Mouse (Mus musculus): Measurements from ENCODE around the gene Prkar1a. TPM values are rescaled to one million over a fixed set of nuclear protein-coding genes. Genes with fewer than 3 reads are reported as not detected.

Gene Prkar1a
- polyA plus RNA-seq, 1 experiment from 2014 or later = 303 TPM

DNA sequence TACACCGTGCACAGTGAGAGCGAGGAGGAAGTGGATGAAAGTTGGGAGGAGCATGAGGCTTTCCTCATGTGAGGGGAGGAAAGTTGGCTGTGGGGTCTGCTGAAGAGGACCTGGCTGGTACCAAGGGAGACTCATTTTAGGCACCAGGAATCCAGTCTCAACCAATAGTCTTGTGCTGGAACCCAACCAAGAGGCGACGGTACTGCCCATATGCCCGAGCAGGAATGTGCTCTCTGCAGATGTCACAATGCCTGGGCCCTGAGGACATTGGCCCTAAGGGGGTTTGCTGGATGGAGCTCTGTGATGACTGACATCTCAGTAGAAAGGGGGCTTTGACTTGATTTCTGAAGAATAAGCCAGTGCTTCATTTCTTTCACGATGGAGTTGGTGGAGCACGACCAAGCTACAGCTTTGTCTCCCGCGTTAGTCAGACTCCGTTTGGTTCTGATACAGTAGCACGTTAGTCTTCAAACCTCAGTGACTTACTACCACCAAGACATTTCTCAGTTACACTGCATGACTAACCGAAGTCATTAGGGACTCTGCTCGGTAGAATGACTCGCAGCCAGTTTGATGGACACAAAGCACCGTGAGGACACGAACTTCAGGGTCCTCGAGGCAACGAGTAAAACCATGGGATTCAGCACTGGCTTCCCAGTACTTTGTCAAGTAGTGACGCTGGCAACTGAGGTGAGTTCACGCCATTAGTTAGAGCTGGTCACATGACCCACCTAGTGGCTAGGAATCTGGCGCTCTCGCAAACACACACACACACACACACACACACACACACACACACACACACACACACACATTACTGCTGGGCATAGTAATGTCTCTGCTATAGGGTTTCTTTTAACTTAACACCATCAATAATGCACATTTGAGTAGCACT, 55.4 kb downstream of the Prkar1a start:
- H3K27me3 ChIP-seq (ENCODE audit: control insufficient read depth, insufficient read depth, low read length) = no peaks in the 10 kb centered on the region
- H3K4me2 ChIP-seq (ENCODE audit: low read depth, low read length) = no peak overlapping the region
- no peak overlapping the region for H3K9ac ChIP-seq (ENCODE audit: low read length)
- WGBS = 91% methylated on average over 22 of the region's 22 CpGs
- no peaks in the 10 kb centered on the region for H3K36me3 ChIP-seq (ENCODE audit: control insufficient read depth, insufficient read depth, low read length)
- no peaks in the 10 kb centered on the region for H3K4me1 ChIP-seq (ENCODE audit: control insufficient read depth, insufficient read depth, low read length)
- no peaks in the 10 kb centered on the region for H3K9me3 ChIP-seq (replicated peaks; ENCODE audit: control insufficient read depth, low read length)
- no peak overlapping the region for H3K4me3 ChIP-seq (replicated peaks; ENCODE audit: low read length)
- H3K27ac ChIP-seq (ENCODE audit: low read length) = no peak overlapping the region
- ATAC-seq (ENCODE audit: insufficient read depth, low FRiP score) = no peak

DNA sequence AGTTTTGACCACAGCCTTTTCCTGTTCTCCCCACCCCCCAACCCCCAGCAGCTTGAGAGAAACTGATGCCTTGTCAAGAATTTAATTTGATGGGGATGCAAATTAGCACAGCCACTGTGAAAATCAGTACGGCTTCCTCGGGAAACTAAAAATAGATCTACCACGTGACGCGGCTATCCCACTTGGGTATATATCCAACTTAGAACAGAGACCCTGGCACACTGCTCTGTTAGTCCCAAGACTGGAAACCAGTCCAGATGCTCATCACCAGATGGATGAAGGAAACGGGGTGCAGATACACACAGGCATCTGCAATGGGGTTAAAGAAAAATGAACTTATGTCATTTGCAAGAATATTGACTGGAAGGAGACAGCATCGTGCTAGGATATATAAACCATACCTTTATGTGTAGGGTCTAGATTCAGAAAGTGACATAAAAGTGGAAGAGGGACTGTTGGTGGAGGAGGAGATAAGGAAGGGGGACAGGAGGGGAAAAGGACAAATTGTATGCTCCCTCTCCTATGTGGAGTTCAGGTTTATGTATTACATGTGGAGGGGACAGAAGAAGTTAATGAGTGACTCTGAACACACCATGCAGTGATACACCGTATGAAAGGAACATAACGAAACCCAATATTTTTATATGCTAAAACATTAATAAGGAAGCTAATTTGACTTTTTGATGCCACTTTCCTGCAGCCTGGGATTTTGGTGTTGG, 56.3 kb downstream of the Prkar1a start:
- Histone ChIP-seq H3K9me3 (replicated peaks; ENCODE audit: control insufficient read depth, low read length) (no peaks in the 10 kb centered on the region), H3K4me2 (ENCODE audit: low read depth, low read length) (0 out of 2 replicates have a peak overlapping the region, but pooled peaks have one; percentile 14), H3K4me3 (replicated peaks; ENCODE audit: low read length) (no peak overlapping the region), H3K36me3 (ENCODE audit: control insufficient read depth, insufficient read depth, low read length) (no peaks in the 10 kb centered on the region), H3K27me3 (ENCODE audit: control insufficient read depth, insufficient read depth, low read length) (no peaks in the 10 kb centered on the region), H3K9ac (ENCODE audit: low read length) (no peak overlapping the region), H3K27ac (ENCODE audit: low read length) (no peak overlapping the region), H3K4me1 (ENCODE audit: control insufficient read depth, insufficient read depth, low read length) (no peaks in the 10 kb centered on the region)
- ATAC-seq (ENCODE audit: insufficient read depth, low FRiP score) = peak; percentile 56; the same call in 1 of the 2 replicates
- WGBS = 72% methylated on average over 9 of the region's 9 CpGs

DNA sequence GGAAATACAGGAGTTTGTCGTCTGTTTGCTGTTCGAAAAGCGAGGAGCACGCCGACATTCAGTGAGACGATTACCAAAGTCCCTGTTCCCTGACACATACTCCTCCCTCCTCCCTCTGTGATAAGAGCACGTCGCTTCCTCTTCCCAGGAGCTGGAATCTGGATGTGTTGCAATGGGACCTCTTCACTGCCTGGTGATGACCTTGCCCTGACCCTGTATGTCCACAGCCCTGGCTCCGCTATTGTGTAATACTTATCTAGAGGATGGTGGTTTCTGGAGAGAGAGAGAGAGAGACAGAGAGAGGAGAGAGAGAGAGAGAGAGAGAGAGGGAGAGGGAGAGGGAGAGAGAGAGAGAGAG, 56.8 kb downstream of the Prkar1a start:
- Histone ChIP-seq H3K27me3 (ENCODE audit: control insufficient read depth, insufficient read depth, low read length) (no peaks in the 10 kb centered on the region), H3K4me3 (replicated peaks; ENCODE audit: low read length) (no peak overlapping the region), H3K9ac (ENCODE audit: low read length) (no peak overlapping the region), H3K36me3 (ENCODE audit: control insufficient read depth, insufficient read depth, low read length) (no peaks in the 10 kb centered on the region), H3K27ac (ENCODE audit: low read length) (no peak overlapping the region), H3K4me1 (ENCODE audit: control insufficient read depth, insufficient read depth, low read length) (no peaks in the 10 kb centered on the region), H3K4me2 (ENCODE audit: low read depth, low read length) (0 out of 2 replicates have a peak overlapping the region, but pooled peaks have one; percentile 14), H3K9me3 (replicated peaks; ENCODE audit: control insufficient read depth, low read length) (no peaks in the 10 kb centered on the region)
- ATAC-seq (ENCODE audit: insufficient read depth, low FRiP score) = peak; percentile 66; the same call in 1 of the 2 replicates
- 47% methylated on average over 9 of the region's 9 CpGs for WGBS

DNA sequence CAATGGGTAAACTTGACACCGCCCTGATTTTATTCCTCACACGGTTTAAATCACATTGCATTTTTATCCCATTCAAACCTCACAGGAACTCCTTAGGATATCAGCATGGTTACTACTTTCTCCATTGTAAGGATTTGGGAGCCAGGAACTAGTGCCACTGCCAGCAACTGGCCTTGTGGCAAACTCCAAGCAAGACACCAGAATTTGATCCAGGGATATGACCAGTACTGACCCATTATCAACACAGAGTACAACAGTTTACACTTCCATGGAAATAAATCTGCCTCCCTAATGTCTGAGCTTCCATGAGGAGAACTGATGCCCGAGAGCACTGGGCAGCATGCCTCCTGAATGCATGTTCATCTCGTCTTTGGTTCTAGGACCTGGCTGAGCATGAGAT, 57.4 kb downstream of the Prkar1a start:
- Histone ChIP-seq H3K4me3 (replicated peaks; ENCODE audit: low read length) (no peak overlapping the region), H3K27ac (ENCODE audit: low read length) (no peak overlapping the region), H3K9ac (ENCODE audit: low read length) (no peak overlapping the region), H3K9me3 (replicated peaks; ENCODE audit: control insufficient read depth, low read length) (no peaks in the 10 kb centered on the region), H3K27me3 (ENCODE audit: control insufficient read depth, insufficient read depth, low read length) (no peaks in the 10 kb centered on the region), H3K36me3 (ENCODE audit: control insufficient read depth, insufficient read depth, low read length) (no peaks in the 10 kb centered on the region), H3K4me2 (ENCODE audit: low read depth, low read length) (no peak overlapping the region), H3K4me1 (ENCODE audit: control insufficient read depth, insufficient read depth, low read length) (no peaks in the 10 kb centered on the region)
- WGBS = 56% methylated on average over 4 of the region's 4 CpGs
- ATAC-seq (ENCODE audit: insufficient read depth, low FRiP score) = no peak

DNA sequence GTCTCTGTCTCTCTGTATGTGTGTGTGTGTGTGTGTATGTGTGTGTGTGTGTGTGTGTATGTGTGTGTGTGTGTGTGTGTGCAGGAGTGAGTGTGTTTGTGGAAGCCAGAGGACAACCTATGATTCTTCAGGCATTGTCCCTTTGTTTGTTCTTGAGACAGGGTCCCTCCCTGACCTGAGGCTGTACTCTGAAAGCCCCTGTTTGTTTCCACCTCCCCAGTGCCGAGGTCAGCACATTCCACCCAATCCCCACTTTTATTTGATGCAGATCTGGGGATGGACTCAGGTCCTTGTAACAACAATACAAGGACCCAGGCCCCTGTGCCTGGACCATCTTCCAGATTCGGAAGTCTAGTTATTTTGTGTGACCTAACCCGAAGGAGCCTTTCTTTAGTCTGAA, 58.2 kb downstream of the Prkar1a start:
- no peak overlapping the region for H3K4me3 ChIP-seq (replicated peaks; ENCODE audit: low read length)
- WGBS = 69% methylated on average over 3 of the region's 3 CpGs
- no peak overlapping the region for H3K9ac ChIP-seq (ENCODE audit: low read length)
- H3K4me1 ChIP-seq (ENCODE audit: control insufficient read depth, insufficient read depth, low read length) = no peaks in the 10 kb centered on the region
- no peaks in the 10 kb centered on the region for H3K9me3 ChIP-seq (replicated peaks; ENCODE audit: control insufficient read depth, low read length)
- no peaks in the 10 kb centered on the region for H3K36me3 ChIP-seq (ENCODE audit: control insufficient read depth, insufficient read depth, low read length)
- no peak for ATAC-seq (ENCODE audit: insufficient read depth, low FRiP score)
- H3K27me3 ChIP-seq (ENCODE audit: control insufficient read depth, insufficient read depth, low read length) = no peaks in the 10 kb centered on the region
- no peak overlapping the region for H3K4me2 ChIP-seq (ENCODE audit: low read depth, low read length)
- no peak overlapping the region for H3K27ac ChIP-seq (ENCODE audit: low read length)

DNA sequence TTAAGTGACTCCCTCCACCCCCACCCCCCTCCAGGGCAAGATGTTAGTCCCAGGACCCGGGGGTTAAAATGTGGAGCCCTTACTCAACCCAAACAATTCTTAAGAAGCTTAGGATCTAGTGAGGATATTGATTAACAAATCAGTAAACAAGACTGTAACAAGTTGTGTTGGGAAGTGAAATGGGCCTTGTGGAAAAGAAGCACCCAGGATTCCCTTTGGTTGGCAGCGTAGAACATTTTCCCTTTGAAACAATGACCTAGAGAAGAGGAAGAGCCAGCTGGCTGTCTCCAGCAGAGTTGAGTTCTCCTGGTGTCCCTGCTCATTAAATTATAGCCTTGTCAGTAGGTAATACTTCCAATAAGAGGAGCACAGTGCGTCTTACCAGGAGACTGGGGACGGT, 59.6 kb downstream of the Prkar1a start:
- no peaks in the 10 kb centered on the region for H3K9me3 ChIP-seq (replicated peaks; ENCODE audit: control insufficient read depth, low read length)
- H3K9ac ChIP-seq (ENCODE audit: low read length) = no peak overlapping the region
- H3K4me2 ChIP-seq (ENCODE audit: low read depth, low read length) = no peak overlapping the region
- H3K4me3 ChIP-seq (replicated peaks; ENCODE audit: low read length) = no peak overlapping the region
- no peak for ATAC-seq (ENCODE audit: insufficient read depth, low FRiP score)
- WGBS = 87% methylated on average over 4 of the region's 4 CpGs
- H3K36me3 ChIP-seq (ENCODE audit: control insufficient read depth, insufficient read depth, low read length) = no peaks in the 10 kb centered on the region
- H3K27ac ChIP-seq (ENCODE audit: low read length) = no peak overlapping the region
- H3K27me3 ChIP-seq (ENCODE audit: control insufficient read depth, insufficient read depth, low read length) = no peaks in the 10 kb centered on the region
- H3K4me1 ChIP-seq (ENCODE audit: control insufficient read depth, insufficient read depth, low read length) = no peaks in the 10 kb centered on the region

DNA sequence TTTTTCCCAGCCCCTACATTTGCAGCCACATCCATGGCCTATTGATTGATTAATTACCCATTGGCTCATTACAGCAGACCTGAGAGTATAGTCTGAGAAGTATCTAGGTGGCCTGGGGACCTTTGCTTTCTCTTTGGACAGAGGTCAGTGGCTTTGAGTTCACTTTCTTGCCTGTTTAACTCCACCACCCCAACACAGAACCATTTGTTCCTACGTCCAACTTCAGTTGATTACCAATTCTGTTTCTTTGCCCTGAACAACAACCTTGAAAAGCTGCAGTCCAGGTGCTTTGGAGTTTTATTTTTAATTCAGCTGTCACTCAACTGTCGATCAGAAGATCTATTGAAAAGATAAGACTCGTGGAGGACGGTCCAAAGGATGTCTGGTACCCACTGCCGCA, 60.3 kb downstream of the Prkar1a start:
- no peak for ATAC-seq (ENCODE audit: insufficient read depth, low FRiP score)
- H3K27me3 ChIP-seq (ENCODE audit: control insufficient read depth, insufficient read depth, low read length) = no peaks in the 10 kb centered on the region
- no peak overlapping the region for H3K4me2 ChIP-seq (ENCODE audit: low read depth, low read length)
- H3K4me3 ChIP-seq (replicated peaks; ENCODE audit: low read length) = no peak overlapping the region
- H3K36me3 ChIP-seq (ENCODE audit: control insufficient read depth, insufficient read depth, low read length) = no peaks in the 10 kb centered on the region
- H3K27ac ChIP-seq (ENCODE audit: low read length) = no peak overlapping the region
- no peaks in the 10 kb centered on the region for H3K4me1 ChIP-seq (ENCODE audit: control insufficient read depth, insufficient read depth, low read length)
- no peak overlapping the region for H3K9ac ChIP-seq (ENCODE audit: low read length)
- no peaks in the 10 kb centered on the region for H3K9me3 ChIP-seq (replicated peaks; ENCODE audit: control insufficient read depth, low read length)
- 75% methylated on average over 5 of the region's 5 CpGs for WGBS

DNA sequence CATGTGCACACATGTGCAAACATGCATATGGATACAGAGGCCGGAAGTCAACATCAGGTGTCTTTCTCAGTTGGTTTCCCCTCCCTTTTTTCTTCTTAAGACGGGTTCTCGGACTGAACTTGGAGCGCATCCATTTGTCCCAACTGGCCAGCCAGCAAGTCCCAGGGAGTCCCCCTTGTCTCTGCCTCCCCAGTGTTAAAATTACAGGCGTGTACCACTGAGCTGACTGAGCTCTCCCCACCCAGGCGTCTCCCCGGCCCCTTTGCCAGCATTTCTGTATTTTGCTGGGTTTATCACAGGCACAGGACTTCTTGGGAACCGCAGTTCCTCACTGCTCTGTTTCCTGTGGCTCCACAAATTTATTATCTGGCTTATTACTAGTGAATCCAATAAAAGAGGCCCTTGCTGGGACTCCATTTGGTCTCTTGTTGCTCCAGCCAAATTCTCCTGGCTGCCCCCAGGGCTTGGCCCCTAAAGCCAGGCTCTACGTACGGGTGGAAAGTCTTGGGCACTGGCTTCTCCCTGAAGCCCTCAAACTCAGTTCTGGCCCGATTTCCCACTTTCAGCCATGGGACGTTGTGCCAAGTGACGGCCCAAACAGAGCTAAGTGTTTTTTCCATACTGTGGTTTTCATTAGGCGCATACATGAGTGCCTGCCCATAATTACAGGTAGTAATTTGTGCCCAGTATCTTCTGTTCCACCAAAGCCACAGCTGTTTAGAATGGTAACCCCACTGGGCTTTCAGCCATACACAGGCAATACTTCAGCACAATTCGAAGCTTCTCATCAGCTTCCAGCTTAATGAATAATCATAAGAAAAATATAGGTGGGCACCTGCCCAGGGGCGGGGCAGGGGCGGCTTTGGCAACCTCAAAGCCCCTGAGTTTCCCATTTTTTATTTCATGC, 65.4 kb downstream of the Prkar1a start:
- Histone ChIP-seq H3K9ac (ENCODE audit: low read length) (no peak overlapping the region), H3K9me3 (replicated peaks; ENCODE audit: control insufficient read depth, low read length) (no peaks in the 10 kb centered on the region), H3K4me2 (ENCODE audit: low read depth, low read length) (no peak overlapping the region), H3K36me3 (ENCODE audit: control insufficient read depth, insufficient read depth, low read length) (no peaks in the 10 kb centered on the region), H3K4me1 (ENCODE audit: control insufficient read depth, insufficient read depth, low read length) (no peaks in the 10 kb centered on the region), H3K27me3 (ENCODE audit: control insufficient read depth, insufficient read depth, low read length) (no peaks in the 10 kb centered on the region), H3K4me3 (replicated peaks; ENCODE audit: low read length) (no peak overlapping the region), H3K27ac (ENCODE audit: low read length) (no peak overlapping the region)
- no peak for ATAC-seq (ENCODE audit: insufficient read depth, low FRiP score)
- WGBS = 83% methylated on average over 17 of the region's 17 CpGs
